Mouse (Mus musculus) heart, embryonic 16.5 days (tissue): ENCODE data around the gene Themis. TPM values are rescaled to one million over a fixed set of nuclear protein-coding genes. Genes with fewer than 3 reads are reported as not detected.

Experiments used
- ATAC-seq: fragments of 200-750 bp; cut with Nextera tagmentation; replicated peaks from 2 replicates; pipeline ENCODE4 v1.8.0; 2017; ENCODE audit warnings: moderate number of reproducible peaks; ENCODE audit not compliant: insufficient read depth, low FRiP score; ENCODE audit errors: extremely low read depth
- H3K27ac ChIP-seq: fragments of 300-500 bp; sonication (generic); 2 replicates; pipeline ENCODE4 v1.5.1; 2014; ENCODE audit warnings: mild to moderate bottlenecking, low read length, control low read depth, moderate library complexity
- H3K27me3 ChIP-seq: fragments of 300-500 bp; sonication (generic); 2 replicates; pipeline ENCODE4 v1.6.1; 2014; ENCODE audit warnings: low read length, mixed read lengths; ENCODE audit not compliant: control insufficient read depth, insufficient read depth
- H3K36me3 ChIP-seq: fragments of 300-500 bp; sonication (generic); 2 replicates; pipeline ENCODE4 v1.6.1; 2014; ENCODE audit not compliant: control insufficient read depth, insufficient read depth
- H3K4me1 ChIP-seq: fragments of 300-500 bp; sonication (generic); 2 replicates; pipeline ENCODE4 v1.6.1; 2014; ENCODE audit warnings: low read length, mixed read lengths; ENCODE audit not compliant: control insufficient read depth, insufficient read depth
- H3K4me2 ChIP-seq: fragments of 300-500 bp; sonication (generic); 2 replicates; pipeline ENCODE4 v1.6.1; 2014; ENCODE audit warnings: low read depth, mild to moderate bottlenecking, control low read depth, low read length
- H3K4me3 ChIP-seq: fragments of 300-500 bp; sonication (generic); 2 replicates; pipeline ENCODE4 v1.5.1; 2014; ENCODE audit warnings: mild to moderate bottlenecking, control low read depth, low read length
- H3K9ac ChIP-seq: fragments of 300-500 bp; sonication (generic); 2 replicates; pipeline ENCODE4 v1.6.1; 2014; ENCODE audit warnings: low read length, control low read depth
- H3K9me3 ChIP-seq: fragments of 300-500 bp; sonication (generic); replicated peaks from 2 replicates; pipeline ENCODE4 v1.6.1; 2016; ENCODE audit warnings: low read length; ENCODE audit not compliant: control insufficient read depth
- WGBS: fragments of 180-500 bp; shearing (Covaris S2); extraction: QIAGEN DNeasy Blood & Tissue Kit; methylation state at CpG from one replicate; pipeline ENCODE4 v1.1.7; 2014; 5-methylcytosine and 5-hydroxymethylcytosine counted together
- polyA plus RNA-seq: library from polyadenylated mRNA; unstranded; fragments of >200 nt; fragmentation: Nextera tagmentation; extraction: Ambion mirVana; gene quantifications from 2 replicates; pipeline ENCODE4 v1.2.1, GENCODE M21; 2015

Themis gene
- polyA plus RNA-seq, 1 experiment from 2014 or later, result 7.0 TPM

GRCm38 (mm10) chr10:28746426-28746825, 78.3 kb downstream of the Themis start:
- no peak overlapping the region for H3K9ac ChIP-seq
- H3K4me1 ChIP-seq, result no peaks in the 10 kb centered on the region
- H3K4me2 ChIP-seq, result no peak overlapping the region
- no peak overlapping the region for H3K27ac ChIP-seq
- ATAC-seq, result no peak
- no peaks in the 10 kb centered on the region for H3K27me3 ChIP-seq
- no peak overlapping the region for H3K4me3 ChIP-seq
- H3K36me3 ChIP-seq, result no peaks in the 10 kb centered on the region
- H3K9me3 ChIP-seq, result no peaks in the 10 kb centered on the region

DNA sequence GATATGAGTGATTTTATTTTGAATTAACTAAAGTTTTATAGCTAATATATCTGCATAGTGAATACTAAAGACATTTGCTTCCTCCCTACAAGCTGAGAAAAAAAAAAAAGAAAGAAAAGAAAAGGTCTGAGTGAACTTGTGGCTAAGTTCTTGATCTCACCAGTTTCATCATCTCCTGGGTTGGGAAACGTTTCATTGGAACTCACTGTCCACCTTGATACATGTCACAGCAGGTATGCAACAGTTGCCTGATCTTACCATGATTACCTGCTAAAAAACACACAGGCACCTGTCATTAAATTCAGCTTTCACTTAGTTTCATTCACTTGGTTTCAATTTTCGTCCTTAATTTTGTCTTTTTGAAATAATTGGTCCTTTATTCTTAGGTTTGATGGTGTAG, 85.2 kb downstream of the Themis start:
- H3K27ac ChIP-seq, result no peak overlapping the region
- 56% methylated on average over 2 of the region's 2 CpGs for WGBS
- H3K36me3 ChIP-seq, result no peaks in the 10 kb centered on the region
- no peak overlapping the region for H3K4me3 ChIP-seq
- H3K27me3 ChIP-seq, result no peaks in the 10 kb centered on the region
- H3K9ac ChIP-seq, result no peak overlapping the region
- no peak for ATAC-seq
- no peaks in the 10 kb centered on the region for H3K4me1 ChIP-seq
- no peaks in the 10 kb centered on the region for H3K9me3 ChIP-seq
- H3K4me2 ChIP-seq, result no peak overlapping the region

GRCm38 (mm10) chr10:28754927-28755326, 86.8 kb downstream of the Themis start:
- Histone ChIP-seq H3K4me1 (no peaks in the 10 kb centered on the region), H3K4me3 (no peak overlapping the region)
- no peak for ATAC-seq

GRCm38 (mm10) chr10:28776777-28777402, 108.7 kb downstream of the Themis start:
- no peak overlapping the region for H3K4me2 ChIP-seq
- no peaks in the 10 kb centered on the region for H3K4me1 ChIP-seq
- 56% methylated on average over 5 of the region's 5 CpGs for WGBS
- no peak overlapping the region for H3K27ac ChIP-seq
- H3K9me3 ChIP-seq, result no peaks in the 10 kb centered on the region
- no peaks in the 10 kb centered on the region for H3K27me3 ChIP-seq
- no peak for ATAC-seq
- H3K36me3 ChIP-seq, result no peaks in the 10 kb centered on the region
- no peak overlapping the region for H3K4me3 ChIP-seq
- no peak overlapping the region for H3K9ac ChIP-seq

More at GRCm38 (mm10) chr10:28754927-28755326, 86.8 kb downstream of the Themis start:
- no peak overlapping the region for H3K9ac ChIP-seq
- no peaks in the 10 kb centered on the region for H3K36me3 ChIP-seq
- H3K27ac ChIP-seq, result no peak overlapping the region
- no peaks in the 10 kb centered on the region for H3K9me3 ChIP-seq
- H3K4me2 ChIP-seq, result no peak overlapping the region
- H3K27me3 ChIP-seq, result no peaks in the 10 kb centered on the region

DNA sequence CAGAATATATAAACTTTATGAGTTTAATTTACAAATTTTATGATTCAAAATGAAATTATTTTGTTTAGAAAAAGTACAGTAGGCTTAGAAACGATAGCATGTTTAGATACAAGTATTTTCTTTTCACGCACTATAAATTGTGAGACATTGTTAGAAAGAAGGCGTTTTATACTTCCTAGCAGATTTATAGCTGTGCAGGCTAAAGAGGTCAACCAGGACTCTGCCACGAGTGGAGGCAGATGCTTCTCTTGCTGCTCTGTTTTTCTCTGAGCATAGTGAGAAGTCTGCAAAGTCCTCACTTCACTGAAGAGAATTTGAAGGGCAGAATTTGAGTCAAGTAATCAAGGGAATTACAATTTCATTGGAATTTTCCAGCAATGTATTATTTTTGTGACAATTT, 131.3 kb downstream of the Themis start:
- no peaks in the 10 kb centered on the region for H3K27me3 ChIP-seq
- H3K9me3 ChIP-seq, result no peaks in the 10 kb centered on the region
- H3K9ac ChIP-seq, result no peak overlapping the region
- no peak overlapping the region for H3K4me2 ChIP-seq
- 71% methylated on average over 4 of the region's 4 CpGs for WGBS
- no peak overlapping the region for H3K4me3 ChIP-seq
- no peak overlapping the region for H3K27ac ChIP-seq
- no peaks in the 10 kb centered on the region for H3K4me1 ChIP-seq
- H3K36me3 ChIP-seq, result no peaks in the 10 kb centered on the region
- ATAC-seq, result no peak

DNA sequence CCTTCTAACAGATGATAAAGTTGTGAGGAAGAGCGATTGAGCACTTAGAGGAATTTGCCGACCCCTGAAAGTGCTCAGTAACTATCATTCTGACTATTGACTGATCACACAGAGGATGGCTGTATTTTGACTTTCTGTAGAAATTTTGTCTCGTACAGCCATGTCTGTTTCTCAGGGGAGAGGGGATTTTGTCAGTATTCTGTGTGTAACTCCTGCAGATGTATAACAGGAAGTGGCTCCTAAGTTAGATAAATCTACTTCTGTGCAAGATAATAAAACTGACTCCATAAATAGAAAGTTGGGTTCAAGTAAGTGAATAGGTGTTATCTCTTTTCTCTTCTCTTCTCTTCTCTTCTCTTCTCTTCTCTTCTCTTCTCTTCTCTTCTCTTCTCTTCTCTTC, 137.0 kb downstream of the Themis start:
- no peaks in the 10 kb centered on the region for H3K9me3 ChIP-seq
- H3K36me3 ChIP-seq, result no peaks in the 10 kb centered on the region
- no peak overlapping the region for H3K4me3 ChIP-seq
- 68% methylated on average over 3 of the region's 3 CpGs for WGBS
- no peaks in the 10 kb centered on the region for H3K4me1 ChIP-seq
- H3K27ac ChIP-seq, result no peak overlapping the region
- no peaks in the 10 kb centered on the region for H3K27me3 ChIP-seq
- no peak overlapping the region for H3K4me2 ChIP-seq
- no peak for ATAC-seq
- no peak overlapping the region for H3K9ac ChIP-seq

- Histone ChIP-seq H3K4me3 (no peak overlapping the region), H3K36me3 (no peaks in the 10 kb centered on the region), H3K27ac (no peak overlapping the region), H3K9ac (no peak overlapping the region), H3K27me3 (no peaks in the 10 kb centered on the region), H3K9me3 (no peaks in the 10 kb centered on the region), H3K4me2 (no peak overlapping the region), H3K4me1 (no peaks in the 10 kb centered on the region)
- 75% methylated on average over 5 of the region's 5 CpGs for WGBS
- no peak for ATAC-seq
Observed at GRCm38 (mm10) chr10:28811928-28812570, 143.9 kb downstream of the Themis start.

DNA sequence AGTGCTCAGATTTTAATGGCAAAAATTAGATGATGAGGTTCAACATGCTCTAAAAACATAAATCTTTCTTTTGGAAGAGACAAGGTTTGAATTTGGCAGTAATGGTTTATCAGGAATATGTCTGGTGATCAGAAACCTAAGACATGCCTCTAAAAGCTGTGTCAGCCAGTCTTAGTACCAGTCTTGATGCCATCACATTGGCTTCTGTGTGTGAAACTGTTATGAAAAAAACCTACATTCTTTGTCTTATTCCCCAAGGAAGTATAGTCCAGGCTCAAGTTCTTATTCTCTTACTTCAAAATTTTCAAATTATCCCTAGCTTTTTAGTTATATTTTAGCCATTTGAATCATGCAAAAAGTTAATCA, 144.4 kb downstream of the Themis start:
- Histone ChIP-seq H3K36me3 (no peaks in the 10 kb centered on the region), H3K9ac (no peak overlapping the region), H3K27ac (no peak overlapping the region), H3K4me2 (no peak overlapping the region), H3K4me3 (no peak overlapping the region), H3K4me1 (no peaks in the 10 kb centered on the region), H3K27me3 (no peaks in the 10 kb centered on the region), H3K9me3 (no peaks in the 10 kb centered on the region)
- ATAC-seq, result no peak

DNA sequence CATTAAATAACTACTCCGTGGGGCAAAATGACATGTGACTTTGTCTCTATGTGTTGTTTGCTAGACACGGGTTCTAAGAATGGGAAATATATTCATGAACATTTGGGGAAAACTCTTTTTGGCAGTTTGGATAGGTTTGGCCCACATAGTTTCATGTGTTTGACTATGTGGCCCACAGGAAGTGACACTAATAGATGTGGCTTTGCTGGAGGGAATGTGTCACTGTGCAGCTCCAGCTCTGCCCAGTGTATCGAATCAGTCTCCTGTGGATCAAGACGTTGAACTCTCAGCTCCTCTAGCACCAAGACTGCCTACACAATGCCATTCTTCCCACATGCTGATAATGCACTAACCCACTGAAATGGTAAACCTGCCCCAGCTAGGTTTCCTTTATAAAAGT, 148.0 kb downstream of the Themis start:
- no peak overlapping the region for H3K4me3 ChIP-seq
- H3K36me3 ChIP-seq, result no peaks in the 10 kb centered on the region
- no peak overlapping the region for H3K9ac ChIP-seq
- no peak for ATAC-seq
- no peaks in the 10 kb centered on the region for H3K27me3 ChIP-seq
- H3K27ac ChIP-seq, result no peak overlapping the region
- 67% methylated on average over 4 of the region's 4 CpGs for whole genome bisulfite sequencing
- H3K9me3 ChIP-seq, result peaks cover 2% of the 10 kb centered on the region; the same call in 1 of the 2 replicates
- H3K4me2 ChIP-seq, result no peak overlapping the region
- no peaks in the 10 kb centered on the region for H3K4me1 ChIP-seq
